14 mouse cellular contexts compared by ENCODE assay signal in the genomic region with DNA sequence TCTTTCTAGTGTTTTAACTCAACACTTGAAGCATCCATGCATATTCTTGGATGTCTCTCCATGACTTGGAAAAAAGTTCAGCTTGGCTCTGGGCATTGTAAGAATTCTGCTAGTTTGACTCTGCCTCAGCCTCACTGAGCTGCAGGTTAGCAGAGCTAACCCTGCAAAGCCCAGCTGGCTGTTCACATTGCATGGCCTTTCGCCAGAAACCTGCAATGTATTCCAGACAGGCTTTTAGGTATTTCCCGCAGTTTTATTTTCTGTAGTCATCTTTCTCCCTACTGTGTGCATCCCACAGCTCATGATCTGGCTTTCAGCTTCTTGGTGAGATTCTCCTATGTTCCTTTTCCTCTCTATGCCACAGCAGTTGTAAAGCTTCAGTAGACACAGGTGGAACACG. TPM values are rescaled to one million over a fixed set of nuclear protein-coding genes. Genes with fewer than 3 reads are reported as not detected.
"Had no signal": no experiment of that assay in that cellular context is flagged by ENCODE, and none has a peak within 500 bp of the region (broad histone marks: within the 10 kb centered on the region; RNA-seq: fewer than 3 reads in every experiment).

No protein-coding gene starts in this region.

- DNase-seq: gastrocnemius, adult 2 months; gastrocnemius, postnatal 10 days; gastrocnemius, postnatal 25 days; heart, adult 18-20 months; heart, postnatal 10 days; heart, postnatal 4 days; kidney, adult 18-20 months; kidney, adult 8-10 months; kidney, postnatal 10 days; kidney, postnatal 25 days; kidney, postnatal 4 days; liver; liver, embryonic 13.5 days had no signal

RNA-seq across cellular contexts. Expression of gene Luzp2, which starts 6.5 kb away (rescaled TPM):
- total RNA-seq: granulocyte monocyte progenitor cell, adult 5-6 weeks had no signal
